Mouse (Mus musculus) kidney, embryonic 15.5 days (tissue): ENCODE measurements around the gene Slc29a2. TPM values are rescaled to one million over a fixed set of nuclear protein-coding genes. Genes with fewer than 3 reads are reported as not detected.
A peak's percentile ranks its signal among the peaks of the same experiment; 100 is the strongest.

Experiments used
- ATAC-seq: fragments of 200-750 bp; cut with Nextera tagmentation; replicated peaks from 2 replicates; pipeline ENCODE4 v1.8.0; 2017; ENCODE audit warnings: moderate TSS enrichment; ENCODE audit not compliant: low FRiP score
- H3K27ac ChIP-seq: fragments of 300-500 bp; sonication (generic); 2 replicates; pipeline ENCODE4 v1.5.1; 2015; ENCODE audit warnings: mild to moderate bottlenecking, inconsistent platforms
- H3K27me3 ChIP-seq: fragments of 300-500 bp; sonication (generic); 2 replicates; pipeline ENCODE4 v1.6.1; 2015; ENCODE audit warnings: inconsistent platforms
- H3K36me3 ChIP-seq: fragments of 300-500 bp; sonication (generic); 2 replicates; pipeline ENCODE4 v1.6.1; 2015; ENCODE audit warnings: inconsistent platforms
- H3K4me1 ChIP-seq: fragments of 300-500 bp; sonication (generic); 2 replicates; pipeline ENCODE4 v1.6.1; 2015; ENCODE audit warnings: inconsistent platforms
- H3K4me2 ChIP-seq: fragments of 300-500 bp; sonication (generic); 2 replicates; pipeline ENCODE4 v1.6.1; 2015; ENCODE audit warnings: moderate library complexity, mild to moderate bottlenecking, inconsistent platforms
- H3K4me3 ChIP-seq: fragments of 300-500 bp; sonication (generic); replicated peaks from 2 replicates; pipeline ENCODE4 v1.5.1; 2015; ENCODE audit warnings: mild to moderate bottlenecking, inconsistent platforms
- H3K9ac ChIP-seq: fragments of 300-500 bp; sonication (generic); 2 replicates; pipeline ENCODE4 v1.6.1; 2015; ENCODE audit warnings: mild to moderate bottlenecking, inconsistent platforms
- H3K9me3 ChIP-seq: fragments of 300-500 bp; sonication (generic); replicated peaks from 2 replicates; pipeline ENCODE4 v1.6.1; 2016; ENCODE audit warnings: inconsistent platforms
- WGBS: fragments of 180-500 bp; shearing (Covaris S2); methylation state at CpG from one replicate; pipeline ENCODE4 v1.1.7; 2015; ENCODE audit warnings: mixed read lengths; 5-methylcytosine and 5-hydroxymethylcytosine counted together
- polyA plus RNA-seq: library from polyadenylated mRNA; unstranded; fragments of >200 nt; fragmentation: Nextera tagmentation; extraction: Ambion mirVana; gene quantifications from 2 replicates; pipeline ENCODE4 v1.2.1, GENCODE M21; 2015

Slc29a2 gene
- polyA plus RNA-seq, 1 experiment from 2014 or later: 7.0 TPM

DNA sequence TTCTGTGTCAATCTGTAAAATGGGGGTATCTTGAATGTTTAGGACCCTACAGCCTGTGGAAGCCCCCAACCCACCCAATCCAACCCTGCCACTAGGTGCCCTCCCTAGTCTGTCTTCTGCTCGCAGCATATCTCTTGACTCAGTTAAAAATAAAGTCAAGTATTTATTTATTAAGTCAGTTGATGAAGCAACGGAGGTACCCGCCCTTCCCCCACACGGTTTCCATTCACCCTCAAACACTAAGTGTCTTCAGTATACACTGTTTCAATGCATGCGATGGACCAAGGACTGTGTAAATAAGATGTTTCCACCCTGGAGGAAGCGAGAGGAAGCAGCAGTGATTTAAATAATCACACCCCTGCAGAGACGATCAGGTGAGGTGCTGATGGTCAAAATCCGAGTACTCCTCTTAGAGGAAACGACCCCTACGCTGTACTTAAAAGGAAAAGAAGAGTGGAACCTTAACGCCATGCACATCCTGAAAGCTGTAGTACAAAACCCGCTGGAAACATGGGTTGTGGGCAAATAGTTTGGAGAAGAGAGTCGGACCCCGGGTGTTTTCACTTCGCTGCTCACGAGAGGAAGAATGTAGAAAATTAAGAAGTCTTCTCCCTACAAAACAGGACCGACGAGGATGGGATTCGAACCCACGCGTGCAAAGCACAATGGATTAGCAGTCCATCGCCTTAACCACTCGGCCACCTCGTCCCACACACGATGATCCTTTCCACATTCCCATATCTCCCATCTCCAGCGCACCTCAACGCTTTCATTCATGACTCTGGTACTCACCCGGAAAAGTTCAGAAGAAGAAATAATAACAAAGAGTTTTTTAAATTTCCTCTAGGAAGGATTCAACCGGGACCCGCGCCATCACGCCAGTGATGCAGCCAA is 14.3 kb downstream of the Slc29a2 start:
- Histone ChIP-seq H3K4me2 (peak overlapping the region; percentile 88), H3K9me3 (no peaks in the 10 kb centered on the region), H3K4me1 (peaks cover 34% of the 10 kb centered on the region), H3K36me3 (peaks cover 3% of the 10 kb centered on the region; the same call in 1 of the 2 replicates), H3K9ac (peak overlapping the region; percentile 84), H3K27ac (peak overlapping the region; percentile 86), H3K4me3 (peak overlapping the region; percentile 94), H3K27me3 (no peaks in the 10 kb centered on the region)
- peak; percentile 44; the same call in 1 of the 2 replicates for ATAC-seq
- WGBS: 6% methylated on average over 32 of the region's 32 CpGs

DNA sequence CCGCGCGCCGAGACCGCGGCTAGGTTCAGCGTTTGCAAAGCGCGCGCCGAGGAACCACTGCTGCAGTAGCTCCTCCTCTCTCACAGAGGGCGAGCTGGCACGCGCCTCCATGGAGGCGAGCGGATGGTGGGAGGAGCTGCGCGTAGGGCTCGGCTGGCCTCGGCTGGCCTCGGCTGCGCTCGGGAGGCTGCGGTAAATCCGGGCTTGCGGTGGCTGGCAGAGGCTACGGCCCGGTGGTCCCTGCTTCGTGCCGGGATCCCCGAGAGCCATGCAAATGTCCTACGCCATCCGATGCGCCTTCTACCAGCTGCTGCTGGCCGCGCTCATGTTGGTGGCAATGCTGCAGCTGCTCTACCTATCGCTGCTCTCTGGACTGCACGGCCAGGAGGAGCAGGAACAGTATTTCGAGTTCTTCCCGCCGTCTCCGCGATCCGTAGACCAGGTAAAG is 15.1 kb downstream of the Slc29a2 start, which contains the start of the genes B4gat1 and AC124502.3:
B4gat1 (plus strand) TSS at position 118 of the 448 bp plus-strand sequence.
AC124502.3 (plus strand) TSS at position 183 of the 448 bp plus-strand sequence.
- under 1% methylated on average over 44 of the region's 44 CpGs for WGBS
- H3K27ac ChIP-seq: peak within 1 kb of the TSS; percentile 86
- peak within 1 kb of the TSS; percentile 84 for H3K9ac ChIP-seq
- H3K36me3 ChIP-seq: peaks cover 11% of the 10 kb centered on the region; the same call in 1 of the 2 replicates
- peak within 1 kb of the TSS; percentile 94 for H3K4me3 ChIP-seq
- H3K9me3 ChIP-seq: no peaks in the 10 kb centered on the region
- H3K4me2 ChIP-seq: peak within 1 kb of the TSS; percentile 88
- peak; percentile 93 for ATAC-seq
- peaks cover 34% of the 10 kb centered on the region for H3K4me1 ChIP-seq
- no peaks in the 10 kb centered on the region for H3K27me3 ChIP-seq

DNA sequence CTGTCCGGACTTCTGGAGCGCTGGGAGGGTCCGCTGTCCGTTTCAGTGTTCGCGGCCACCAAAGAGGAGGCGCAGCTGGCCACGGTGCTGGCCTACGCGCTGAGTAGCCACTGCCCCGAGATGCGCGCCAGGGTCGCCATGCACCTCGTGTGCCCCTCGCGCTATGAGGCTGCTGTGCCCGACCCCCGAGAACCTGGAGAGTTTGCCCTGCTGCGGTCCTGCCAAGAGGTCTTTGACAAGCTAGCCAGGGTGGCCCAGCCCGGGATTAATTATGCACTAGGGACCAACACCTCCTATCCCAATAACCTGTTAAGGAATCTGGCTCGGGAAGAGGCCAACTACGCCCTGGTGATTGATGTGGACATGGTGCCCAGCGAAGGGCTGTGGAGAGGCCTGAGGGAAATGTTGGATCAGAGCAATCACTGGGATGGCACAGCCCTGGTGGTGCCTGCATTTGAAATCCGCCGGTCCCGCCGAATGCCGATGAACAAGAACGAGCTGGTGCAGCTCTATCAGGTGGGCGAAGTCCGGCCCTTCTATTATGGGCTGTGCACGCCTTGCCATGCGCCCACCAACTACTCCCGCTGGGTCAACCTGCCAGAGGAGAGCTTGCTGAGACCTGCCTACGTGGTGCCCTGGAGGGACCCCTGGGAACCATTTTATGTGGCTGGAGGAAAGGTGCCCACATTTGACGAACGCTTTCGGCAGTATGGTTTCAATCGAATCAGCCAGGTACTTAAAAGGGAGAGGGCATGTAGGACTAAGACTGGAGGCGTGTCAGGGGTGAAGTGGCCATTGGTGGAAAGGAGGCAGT is 15.8 kb downstream of the Slc29a2 start:
- WGBS: 13% methylated on average over 41 of the region's 41 CpGs
- ATAC-seq: peak; percentile 26
- Histone ChIP-seq H3K4me1 (peaks cover 34% of the 10 kb centered on the region), H3K36me3 (peaks cover 16% of the 10 kb centered on the region; the same call in 1 of the 2 replicates), H3K27ac (0 out of 2 replicates have a peak overlapping the region, but pooled peaks have one; percentile 86), H3K4me2 (peak overlapping the region; percentile 88), H3K9ac (peak overlapping the region; percentile 84), H3K27me3 (no peaks in the 10 kb centered on the region), H3K9me3 (no peaks in the 10 kb centered on the region), H3K4me3 (peak overlapping the region; percentile 94)

DNA sequence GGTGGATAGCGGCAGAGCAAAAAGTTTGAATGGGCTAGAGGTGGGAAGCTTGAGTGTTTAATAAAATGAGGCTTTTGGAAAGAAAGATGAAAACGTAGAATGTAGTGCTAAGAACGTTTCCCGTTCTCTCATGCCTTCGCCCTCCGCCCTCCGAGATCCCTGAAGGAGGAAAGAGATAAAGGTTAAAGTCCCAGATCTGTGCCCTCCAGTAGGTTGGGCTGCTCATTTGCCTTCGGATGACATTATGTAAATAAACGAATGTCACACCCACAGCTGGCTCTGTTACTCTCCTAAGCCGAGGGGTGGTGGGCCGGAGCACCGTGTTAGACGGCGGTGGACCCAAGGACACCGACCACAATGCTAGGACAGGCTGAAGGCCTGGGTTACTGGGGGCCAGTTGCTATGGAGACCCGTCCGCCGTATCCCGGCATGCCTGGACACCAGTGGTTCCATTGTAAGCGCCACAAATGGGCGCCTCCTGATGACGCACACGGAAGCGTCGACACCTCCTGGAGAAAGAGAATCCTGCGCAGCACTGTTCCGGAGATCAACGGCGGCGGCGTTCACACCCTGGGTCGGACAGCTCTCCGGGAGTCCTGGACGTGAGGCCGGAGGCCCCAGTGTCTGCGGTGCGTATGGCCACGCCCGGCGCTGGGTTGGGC is 17.3 kb downstream of the Slc29a2 start, which contains the start of gene Brms1:
Brms1 (plus strand) TSS at position 493 of the 662 bp plus-strand sequence.
- no peaks in the 10 kb centered on the region for H3K9me3 ChIP-seq
- WGBS: 7% methylated on average over 40 of the region's 40 CpGs
- H3K4me1 ChIP-seq: peaks cover 34% of the 10 kb centered on the region
- H3K9ac ChIP-seq: peak within 1 kb of the TSS; percentile 78
- peak within 1 kb of the TSS; percentile 94 for H3K4me3 ChIP-seq
- ATAC-seq: peak; percentile 64
- H3K4me2 ChIP-seq: peak within 1 kb of the TSS; percentile 88
- H3K27ac ChIP-seq: peak within 1 kb of the TSS; percentile 81
- H3K36me3 ChIP-seq: peaks cover 26% of the 10 kb centered on the region
- no peaks in the 10 kb centered on the region for H3K27me3 ChIP-seq

DNA sequence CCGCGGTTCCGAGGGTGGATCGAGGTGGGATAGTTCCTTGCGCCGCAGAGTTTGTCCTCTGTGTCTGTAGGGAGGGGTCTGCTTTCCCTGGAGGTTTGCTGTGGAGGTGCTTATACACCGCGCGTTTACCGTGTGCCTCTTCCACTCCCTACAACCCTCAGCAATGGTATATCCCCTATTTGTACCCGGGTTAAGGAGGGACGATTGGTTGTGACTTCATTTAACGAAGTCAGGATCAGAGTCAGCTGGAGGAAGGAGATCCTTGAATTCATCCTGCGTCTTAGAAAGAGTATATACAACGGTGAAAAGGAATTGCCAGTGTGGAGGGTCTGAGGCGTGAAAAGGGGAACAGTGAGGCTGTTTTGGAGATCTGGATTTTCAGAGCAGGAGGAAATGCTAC is 17.9 kb downstream of the Slc29a2 start:
- ATAC-seq: no peak
- WGBS: 3% methylated on average over 16 of the region's 16 CpGs
- H3K4me2 ChIP-seq: peak overlapping the region; percentile 88
- no peaks in the 10 kb centered on the region for H3K27me3 ChIP-seq
- peak overlapping the region; percentile 81 for H3K27ac ChIP-seq
- peak overlapping the region; percentile 94 for H3K4me3 ChIP-seq
- peaks cover 32% of the 10 kb centered on the region for H3K36me3 ChIP-seq
- H3K9me3 ChIP-seq: no peaks in the 10 kb centered on the region
- H3K9ac ChIP-seq: peak overlapping the region; percentile 78
- H3K4me1 ChIP-seq: peaks cover 34% of the 10 kb centered on the region

DNA sequence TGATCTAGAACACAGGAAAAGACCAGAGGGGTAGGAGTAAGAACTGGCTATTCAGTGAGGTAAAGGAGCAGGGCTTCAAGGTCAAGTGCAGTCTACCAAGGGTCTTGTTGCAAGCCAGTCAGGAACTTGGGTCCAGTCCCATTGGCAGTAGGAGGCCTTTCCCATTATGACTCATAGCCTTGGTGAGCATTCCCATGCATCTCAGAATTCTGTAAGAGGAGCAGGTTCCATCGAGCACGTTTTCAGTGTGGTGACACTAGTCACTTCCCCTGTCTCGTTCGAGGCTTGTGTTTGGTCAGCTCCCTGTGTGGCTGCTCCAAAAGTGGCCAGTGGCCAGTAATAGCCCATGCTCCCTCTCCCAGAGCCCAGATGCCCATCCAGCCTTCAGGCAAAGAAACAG is 21.9 kb downstream of the Slc29a2 start:
- H3K9me3 ChIP-seq: no peaks in the 10 kb centered on the region
- no peak overlapping the region for H3K9ac ChIP-seq
- no peak for ATAC-seq
- no peak overlapping the region for H3K27ac ChIP-seq
- WGBS: 82% methylated on average over 4 of the region's 4 CpGs
- H3K4me1 ChIP-seq: peaks cover 22% of the 10 kb centered on the region
- H3K4me2 ChIP-seq: no peak overlapping the region
- H3K36me3 ChIP-seq: peaks cover 67% of the 10 kb centered on the region
- no peak overlapping the region for H3K4me3 ChIP-seq
- H3K27me3 ChIP-seq: no peaks in the 10 kb centered on the region

DNA sequence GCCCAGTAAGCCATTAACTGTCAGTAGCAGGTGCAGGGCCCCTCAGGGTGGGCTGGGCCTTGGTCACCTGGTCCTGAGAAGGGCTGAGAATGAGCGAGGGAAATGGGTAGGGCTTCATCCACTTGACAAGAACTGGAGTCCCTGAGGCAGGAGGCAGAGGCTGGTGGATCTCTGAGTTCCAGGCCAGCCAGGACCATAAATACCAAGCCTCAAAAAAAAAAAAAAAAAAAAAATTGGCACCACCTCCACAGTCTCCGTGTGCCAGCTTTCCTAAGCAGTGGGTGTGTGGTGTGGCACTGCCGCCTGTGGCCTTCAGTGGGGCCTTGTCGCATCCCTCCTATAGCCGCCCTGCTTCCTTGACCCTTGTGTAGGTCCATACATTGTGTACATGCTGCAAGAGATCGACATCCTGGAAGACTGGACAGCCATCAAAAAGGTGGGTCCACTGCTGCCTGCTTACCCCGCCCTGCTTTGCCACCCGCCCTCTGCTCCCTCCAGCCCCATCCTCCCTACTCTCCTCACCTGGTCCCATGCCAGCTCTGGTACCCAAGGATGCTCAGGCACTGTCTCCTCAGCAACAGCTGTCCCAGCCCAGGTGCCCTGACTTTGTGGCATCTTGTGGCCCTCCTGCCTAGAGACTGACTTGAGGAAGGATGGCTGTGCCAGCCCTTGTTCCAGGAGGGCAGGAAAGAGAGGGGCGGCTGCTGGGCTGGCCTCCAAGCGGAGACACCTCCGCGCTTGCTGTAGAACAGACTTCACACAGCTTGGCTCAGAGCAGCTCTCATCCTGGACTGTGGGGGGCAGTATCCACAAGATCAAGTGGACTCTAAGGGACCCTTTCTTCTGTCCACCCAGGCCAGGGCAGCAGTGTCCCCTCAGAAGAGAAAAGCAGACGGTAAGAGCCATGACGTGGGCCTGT is 24.7 kb downstream of the Slc29a2 start:
- ATAC-seq: no peak
- Histone ChIP-seq H3K9ac (no peak overlapping the region), H3K27ac (no peak overlapping the region), H3K4me1 (peaks cover 32% of the 10 kb centered on the region), H3K27me3 (peaks cover 28% of the 10 kb centered on the region), H3K4me2 (no peak overlapping the region), H3K4me3 (no peak overlapping the region), H3K9me3 (no peaks in the 10 kb centered on the region), H3K36me3 (peaks cover 59% of the 10 kb centered on the region)
- WGBS: 89% methylated on average over 14 of the region's 14 CpGs

DNA sequence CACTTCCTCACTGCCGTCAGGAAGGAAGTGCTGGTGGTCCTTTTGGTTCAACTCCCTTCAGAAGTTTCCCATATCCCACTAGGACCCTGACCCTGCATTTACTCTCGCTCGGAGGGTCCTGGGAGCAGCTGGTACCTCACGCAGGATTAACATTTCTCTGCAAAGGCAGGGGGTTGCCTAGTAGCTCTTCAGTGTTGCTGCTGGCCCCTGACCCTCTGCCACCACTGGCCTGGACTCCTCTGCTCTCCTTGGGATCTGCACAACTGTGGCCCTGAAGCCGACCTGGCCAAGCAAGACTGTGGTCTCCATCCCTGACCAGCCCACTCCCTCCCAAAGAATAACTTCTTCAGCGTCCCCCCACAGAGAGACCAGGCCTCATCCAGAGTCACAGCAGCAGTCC is 25.7 kb downstream of the Slc29a2 start:
- 84% methylated on average over 6 of the region's 6 CpGs for WGBS

DNA sequence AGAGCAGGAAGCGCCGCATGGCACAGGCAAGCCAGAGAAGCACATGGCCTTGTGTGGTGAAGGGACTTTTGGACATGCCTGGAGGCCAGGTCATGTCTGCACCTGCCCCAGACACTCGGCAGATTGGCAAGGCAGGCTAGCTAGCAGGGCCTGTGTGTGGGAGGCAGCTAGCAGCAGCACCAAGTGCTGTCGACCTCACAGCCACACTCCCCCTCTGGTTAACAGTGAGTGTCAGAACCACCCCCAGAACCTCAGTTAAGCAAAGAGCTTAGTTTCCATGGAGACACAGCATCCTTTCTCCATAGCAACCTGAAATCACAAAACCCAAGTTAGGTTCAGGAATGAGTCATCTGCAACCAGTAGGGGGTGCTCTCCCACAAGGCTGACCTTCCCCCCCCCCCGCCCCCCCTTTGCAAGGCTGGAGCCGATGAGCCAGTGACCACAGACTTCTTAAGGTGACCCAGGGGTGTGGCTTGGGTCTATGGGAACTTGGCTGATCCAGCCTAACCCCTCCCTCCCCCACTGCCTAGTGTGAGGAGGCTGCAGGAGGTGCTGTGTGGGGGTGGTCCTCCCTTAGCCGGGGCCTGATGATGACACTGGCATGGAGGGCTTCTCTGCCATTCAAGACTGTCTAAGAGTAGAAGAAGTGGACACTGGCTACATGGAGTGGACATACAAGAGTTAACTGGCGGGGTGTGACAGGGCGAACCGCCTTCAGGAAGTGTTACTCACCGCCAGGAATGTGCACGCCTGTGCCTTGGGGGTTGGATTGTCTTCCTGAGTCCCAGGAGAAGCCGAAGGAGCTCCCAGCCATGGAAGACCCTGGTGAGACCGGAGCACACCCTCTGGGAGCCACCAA is 26.6 kb downstream of the Slc29a2 start, which contains the start of gene Rin1:
Rin1 (plus strand) TSS at position 435 of the 859 bp plus-strand sequence.
- Histone ChIP-seq H3K36me3 (peaks cover 47% of the 10 kb centered on the region), H3K4me3 (peak within 1 kb of the TSS; percentile 37), H3K27ac (peak within 1 kb of the TSS; percentile 62), H3K4me1 (peaks cover 32% of the 10 kb centered on the region), H3K4me2 (peak within 1 kb of the TSS; percentile 54), H3K27me3 (peaks cover 43% of the 10 kb centered on the region), H3K9me3 (no peaks in the 10 kb centered on the region), H3K9ac (peak within 1 kb of the TSS; percentile 27)
- WGBS: 13% methylated on average over 14 of the region's 14 CpGs
- ATAC-seq: peak; percentile 54

More for the DNA sequence above, 25.7 kb downstream of the Slc29a2 start:
- no peaks in the 10 kb centered on the region for H3K9me3 ChIP-seq
- ATAC-seq: no peak
- peaks cover 32% of the 10 kb centered on the region for H3K4me1 ChIP-seq
- H3K9ac ChIP-seq: no peak overlapping the region
- peaks cover 50% of the 10 kb centered on the region for H3K36me3 ChIP-seq
- no peak overlapping the region for H3K4me2 ChIP-seq
- peaks cover 36% of the 10 kb centered on the region for H3K27me3 ChIP-seq
- H3K27ac ChIP-seq: no peak overlapping the region
- no peak overlapping the region for H3K4me3 ChIP-seq

DNA sequence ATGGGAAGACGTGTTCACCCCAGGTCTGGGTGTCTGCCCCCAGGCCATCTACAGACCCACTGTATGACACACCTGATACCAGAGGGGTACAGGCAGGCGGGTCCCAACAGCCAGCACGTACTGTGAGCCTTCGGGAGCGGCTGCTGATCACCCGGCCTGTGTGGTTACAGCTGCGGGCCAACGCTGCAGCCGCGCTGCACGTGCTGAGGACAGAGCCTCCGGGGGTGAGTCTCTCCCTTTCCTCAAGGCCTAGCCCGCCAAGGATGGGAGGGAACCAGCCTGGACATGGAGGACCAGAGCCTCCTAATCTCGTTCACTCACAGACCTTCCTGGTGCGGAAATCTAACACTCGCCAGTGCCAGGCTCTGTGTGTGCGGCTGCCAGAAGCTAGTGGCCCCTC is 27.4 kb downstream of the Slc29a2 start:
- H3K9ac ChIP-seq: peak overlapping the region; percentile 27
- peak overlapping the region; percentile 54 for H3K4me2 ChIP-seq
- no peaks in the 10 kb centered on the region for H3K9me3 ChIP-seq
- ATAC-seq: peak; percentile 30; the same call in 1 of the 2 replicates
- peak overlapping the region; percentile 62 for H3K27ac ChIP-seq
- H3K36me3 ChIP-seq: peaks cover 40% of the 10 kb centered on the region
- H3K27me3 ChIP-seq: peaks cover 43% of the 10 kb centered on the region
- H3K4me1 ChIP-seq: peaks cover 32% of the 10 kb centered on the region
- H3K4me3 ChIP-seq: peak overlapping the region; percentile 37
- WGBS: 8% methylated on average over 17 of the region's 17 CpGs
